Mouse (Mus musculus) heart, embryonic 11.5 days (tissue): ENCODE measurements around the gene Xlr5c. TPM values are rescaled to one million over a fixed set of nuclear protein-coding genes. Genes with fewer than 3 reads are reported as not detected.
A peak's percentile ranks its signal among the peaks of the same experiment; 100 is the strongest.
"Not testable (repeated sequence)": the region's sequence is repeated elsewhere in the genome, so short reads cannot be mapped to it uniquely, and the experiment has no call there.

Experiments
- ATAC-seq: fragments of 200-750 bp; cut with Nextera tagmentation; replicated peaks from 2 replicates; pipeline ENCODE4 v1.8.0; 2017; ENCODE audit warnings: moderate library complexity; ENCODE audit not compliant: insufficient number of reproducible peaks, low FRiP score, low TSS enrichment
- H3K27ac ChIP-seq: fragments of 300-500 bp; sonication (generic); 2 replicates; pipeline ENCODE4 v1.5.1; 2014; ENCODE audit warnings: mild to moderate bottlenecking, low read depth, low read length
- H3K27me3 ChIP-seq: fragments of 300-500 bp; sonication (generic); 2 replicates; pipeline ENCODE4 v1.6.1; 2014; ENCODE audit warnings: mild to moderate bottlenecking, low read length, mixed read lengths; ENCODE audit not compliant: control insufficient read depth, insufficient read depth
- H3K36me3 ChIP-seq: fragments of 300-500 bp; sonication (generic); 2 replicates; pipeline ENCODE4 v1.6.1; 2014; ENCODE audit warnings: mild to moderate bottlenecking, low read length, moderate library complexity, mixed read lengths; ENCODE audit not compliant: control insufficient read depth, insufficient read depth
- H3K4me1 ChIP-seq: fragments of 300-500 bp; sonication (generic); 2 replicates; pipeline ENCODE4 v1.6.1; 2014; ENCODE audit warnings: low read length; ENCODE audit not compliant: control insufficient read depth, insufficient read depth
- H3K4me2 ChIP-seq: fragments of 300-500 bp; sonication (generic); 2 replicates; pipeline ENCODE4 v1.6.1; 2014; ENCODE audit warnings: mild to moderate bottlenecking, moderate library complexity
- H3K4me3 ChIP-seq: fragments of 300-500 bp; sonication (generic); 2 replicates; pipeline ENCODE4 v1.5.1; 2014; ENCODE audit warnings: low read depth, low read length
- H3K9ac ChIP-seq: fragments of 300-500 bp; sonication (generic); 2 replicates; pipeline ENCODE4 v1.6.1; 2014; ENCODE audit warnings: mild to moderate bottlenecking, low read depth, low read length, moderate library complexity
- H3K9me3 ChIP-seq: fragments of 300-500 bp; sonication (generic); replicated peaks from 2 replicates; pipeline ENCODE4 v1.6.1; 2016; ENCODE audit warnings: low read length; ENCODE audit not compliant: control insufficient read depth
- WGBS: fragments of 180-500 bp; shearing (Covaris S2); extraction: QIAGEN DNeasy Blood & Tissue Kit; methylation state at CpG from one replicate; pipeline ENCODE4 v1.1.7; 2014; ENCODE audit not compliant: insufficient replicate concordance; 5-methylcytosine and 5-hydroxymethylcytosine counted together
- polyA plus RNA-seq: library from polyadenylated mRNA; unstranded; fragments of >200 nt; fragmentation: Nextera tagmentation; extraction: Ambion mirVana; gene quantifications from 2 replicates; pipeline ENCODE4 v1.2.1, GENCODE M21; 2014

Gene Xlr5c
- not detected in 2 replicates for polyA plus RNA-seq

GRCm38 (mm10) chrX:73292876-73293275, at the start of gene Xlr5c, which contains the start of gene Xlr5a:
Gene Xlr5c, minus strand, starts transcription at chrX:73292976.
Gene Xlr5a, minus strand, starts transcription at chrX:73292976.
- not testable (repeated sequence) for H3K27me3 ChIP-seq, H3K36me3 ChIP-seq, H3K4me3 ChIP-seq, H3K9ac ChIP-seq, H3K4me1 ChIP-seq, ATAC-seq, H3K9me3 ChIP-seq, H3K27ac ChIP-seq, H3K4me2 ChIP-seq
- WGBS: 89% methylated on average over 15 of the region's 17 CpGs

GRCm38 (mm10) chrX:73342483-73342895, 49.7 kb upstream of the Xlr5c start, which contains the start of gene Zfp275:
Gene Zfp275, plus strand, starts transcription at chrX:73342621.
- H3K9ac ChIP-seq: peak within 1 kb of the TSS; percentile 77
- H3K4me1 ChIP-seq: peaks cover 4% of the 10 kb centered on the region; the same call in 1 of the 2 replicates
- peak; percentile 85 for ATAC-seq
- peaks cover 4% of the 10 kb centered on the region; the same call in 1 of the 2 replicates for H3K27me3 ChIP-seq
- 13% methylated on average over 37 of the region's 37 CpGs for WGBS
- peak within 1 kb of the TSS; percentile 67 for H3K4me3 ChIP-seq
- H3K4me2 ChIP-seq: peak within 1 kb of the TSS; percentile 63
- H3K9me3 ChIP-seq: no peaks in the 10 kb centered on the region
- no peaks in the 10 kb centered on the region for H3K36me3 ChIP-seq
- peak within 1 kb of the TSS; percentile 62; the same call in 1 of the 2 replicates for H3K27ac ChIP-seq

GRCm38 (mm10) chrX:73342068-73342467, 49.3 kb upstream of the Xlr5c start:
- no peak for ATAC-seq
- WGBS: 34% methylated on average over 3 of the region's 3 CpGs
- H3K4me3 ChIP-seq: peak overlapping the region; percentile 67

GRCm38 (mm10) chrX:73341473-73341872, 48.7 kb upstream of the Xlr5c start:
- Histone ChIP-seq H3K27ac (no peak overlapping the region), H3K4me3 (no peak overlapping the region), H3K9ac (no peak overlapping the region), H3K27me3 (peaks cover 4% of the 10 kb centered on the region; the same call in 1 of the 2 replicates), H3K36me3 (no peaks in the 10 kb centered on the region), H3K4me1 (peaks cover 4% of the 10 kb centered on the region; the same call in 1 of the 2 replicates), H3K9me3 (no peaks in the 10 kb centered on the region), H3K4me2 (no peak overlapping the region)
- WGBS: 50% methylated on average over 1 of the region's 1 CpGs
- no peak for ATAC-seq

More at GRCm38 (mm10) chrX:73342068-73342467, 49.3 kb upstream of the Xlr5c start:
- Histone ChIP-seq H3K27ac (no peak overlapping the region), H3K9ac (no peak overlapping the region), H3K27me3 (peaks cover 4% of the 10 kb centered on the region; the same call in 1 of the 2 replicates), H3K36me3 (no peaks in the 10 kb centered on the region), H3K4me2 (peak overlapping the region; percentile 63), H3K4me1 (peaks cover 4% of the 10 kb centered on the region; the same call in 1 of the 2 replicates), H3K9me3 (no peaks in the 10 kb centered on the region)

DNA sequence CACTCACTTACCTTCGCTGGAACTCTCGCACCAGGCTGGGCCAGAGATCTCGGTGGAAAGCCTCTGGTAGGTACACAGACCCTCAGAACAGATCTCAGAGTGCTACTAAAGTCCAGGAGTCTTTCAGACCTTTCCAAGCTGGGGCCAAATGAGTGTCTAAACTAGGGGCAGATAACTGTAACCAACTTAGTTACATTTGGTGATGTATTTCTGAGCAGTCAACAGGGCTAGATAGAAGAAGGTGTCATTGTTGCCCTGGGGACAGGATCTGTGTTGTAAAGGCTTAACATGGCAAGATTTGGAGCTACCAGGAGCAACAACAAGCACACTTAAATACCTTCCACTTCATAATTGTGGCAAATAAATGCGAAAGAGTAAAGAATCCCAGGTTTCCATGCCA, 44.0 kb upstream of the Xlr5c start, which contains the start of gene Gm45015:
Gene Gm45015, minus strand, starts transcription at position 101 of the 400 bp plus-strand sequence.
- ATAC-seq: no peak
- no peak within 1 kb of the TSS for H3K27ac ChIP-seq
- H3K9me3 ChIP-seq: no peaks in the 10 kb centered on the region
- 70% methylated on average over 4 of the region's 4 CpGs for WGBS
- H3K27me3 ChIP-seq: no peaks in the 10 kb centered on the region
- no peak within 1 kb of the TSS for H3K4me2 ChIP-seq
- H3K36me3 ChIP-seq: no peaks in the 10 kb centered on the region
- H3K4me3 ChIP-seq: no peak within 1 kb of the TSS
- no peaks in the 10 kb centered on the region for H3K4me1 ChIP-seq
- H3K9ac ChIP-seq: no peak within 1 kb of the TSS

- H3K9ac ChIP-seq: no peak overlapping the region
- H3K4me3 ChIP-seq: no peak overlapping the region
- no peaks in the 10 kb centered on the region for H3K36me3 ChIP-seq
- no peak for ATAC-seq
- H3K27ac ChIP-seq: no peak overlapping the region
- H3K4me1 ChIP-seq: no peaks in the 10 kb centered on the region
- no peaks in the 10 kb centered on the region for H3K27me3 ChIP-seq
- H3K9me3 ChIP-seq: no peaks in the 10 kb centered on the region
- H3K4me2 ChIP-seq: no peak overlapping the region
Measured at GRCm38 (mm10) chrX:73333548-73333947, 40.8 kb upstream of the Xlr5c start.

GRCm38 (mm10) chrX:73327215-73327614, 34.4 kb upstream of the Xlr5c start:
- WGBS: 80% methylated on average over 2 of the region's 2 CpGs
- no peak for ATAC-seq
- no peak overlapping the region for H3K4me2 ChIP-seq
- no peaks in the 10 kb centered on the region for H3K4me1 ChIP-seq
- H3K9me3 ChIP-seq: no peaks in the 10 kb centered on the region
- no peak overlapping the region for H3K9ac ChIP-seq
- no peaks in the 10 kb centered on the region for H3K36me3 ChIP-seq
- H3K4me3 ChIP-seq: no peak overlapping the region
- H3K27me3 ChIP-seq: no peaks in the 10 kb centered on the region
- no peak overlapping the region for H3K27ac ChIP-seq

DNA sequence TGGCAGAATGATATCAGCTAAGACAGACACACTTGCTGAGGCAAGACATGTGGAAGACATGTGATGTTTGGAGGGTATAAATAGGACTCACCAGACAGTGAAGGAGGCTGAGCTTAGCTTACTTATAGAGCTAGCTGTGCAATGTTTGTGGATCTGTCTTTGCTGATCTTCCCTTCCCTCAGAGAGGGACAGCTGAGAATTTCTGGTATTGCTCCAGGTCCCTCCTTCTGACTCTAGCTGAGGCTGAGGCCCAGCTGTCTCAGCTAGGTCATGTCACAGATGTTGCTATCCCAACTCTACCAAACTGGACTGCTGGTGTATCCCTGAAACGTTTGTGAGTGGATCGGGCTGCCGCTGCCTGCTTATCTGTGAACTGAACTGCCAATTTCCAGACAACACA, 28.3 kb upstream of the Xlr5c start:
- Histone ChIP-seq H3K27me3 (no peaks in the 10 kb centered on the region), H3K9me3 (no peaks in the 10 kb centered on the region), H3K36me3 (no peaks in the 10 kb centered on the region), H3K4me2 (no peak overlapping the region), H3K9ac (no peak overlapping the region), H3K4me3 (no peak overlapping the region), H3K27ac (no peak overlapping the region), H3K4me1 (no peaks in the 10 kb centered on the region)
- WGBS: 56% methylated on average over 3 of the region's 3 CpGs
- ATAC-seq: no peak

- Histone ChIP-seq H3K4me1 (no peaks in the 10 kb centered on the region), H3K4me2 (no peak overlapping the region), H3K9ac (no peak overlapping the region), H3K27ac (no peak overlapping the region), H3K27me3 (no peaks in the 10 kb centered on the region; the same call in 1 of the 2 replicates), H3K4me3 (no peak overlapping the region), H3K36me3 (no peaks in the 10 kb centered on the region), H3K9me3 (no peaks in the 10 kb centered on the region)
- 16% methylated on average over 3 of the region's 3 CpGs for WGBS
- no peak for ATAC-seq
Measured at GRCm38 (mm10) chrX:73312522-73312921, 19.7 kb upstream of the Xlr5c start.
